Mouse (Mus musculus) CD8-positive naive resting alpha-beta T cell, adult 2 months (primary cell): ENCODE data around the gene Zfp983.
"Not testable (repeated sequence)": the region's sequence is repeated elsewhere in the genome, so short reads cannot be mapped to it uniquely, and the experiment has no call there.

Source experiments
- DNase-seq, 2 experiments: peaks; one replicate each; pipeline ENCODE4 v3.0.0; 2022; ENCODE audit warnings: low read depth in 2 of 2, low spot score in 2 of 2

Zfp983 gene

DNA sequence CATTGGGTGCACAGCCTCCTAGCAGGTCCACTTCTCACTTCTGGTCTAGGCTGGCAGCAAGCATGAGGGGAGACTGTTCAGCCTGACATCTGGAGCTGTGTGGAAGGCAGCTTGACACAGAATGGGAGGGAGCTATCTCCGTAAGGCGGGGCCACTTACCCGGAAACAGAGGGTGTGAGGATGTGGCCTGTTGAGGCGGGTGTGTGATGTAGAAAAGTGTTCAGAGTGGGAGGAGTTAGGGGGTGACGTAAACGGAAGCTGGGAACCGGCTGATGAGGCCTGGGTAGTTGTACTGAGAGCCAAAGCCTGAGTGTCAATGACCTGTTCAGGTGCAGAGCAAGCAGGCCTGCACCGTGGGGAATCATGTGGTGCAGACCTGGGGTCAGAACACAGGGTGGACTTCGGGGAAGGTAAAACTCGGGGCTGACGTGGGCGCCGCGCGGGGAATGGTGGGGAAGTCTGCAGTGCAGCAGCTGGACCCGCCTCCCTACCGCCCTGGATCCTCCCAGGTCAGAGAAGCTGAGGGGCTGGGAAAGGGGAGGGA, at the start of gene Zfp983:
Zfp983 (plus strand) TSS at position 261 of the 544 bp plus-strand sequence.
- peak; percentile 77 to 84 for DNase-seq

DNA sequence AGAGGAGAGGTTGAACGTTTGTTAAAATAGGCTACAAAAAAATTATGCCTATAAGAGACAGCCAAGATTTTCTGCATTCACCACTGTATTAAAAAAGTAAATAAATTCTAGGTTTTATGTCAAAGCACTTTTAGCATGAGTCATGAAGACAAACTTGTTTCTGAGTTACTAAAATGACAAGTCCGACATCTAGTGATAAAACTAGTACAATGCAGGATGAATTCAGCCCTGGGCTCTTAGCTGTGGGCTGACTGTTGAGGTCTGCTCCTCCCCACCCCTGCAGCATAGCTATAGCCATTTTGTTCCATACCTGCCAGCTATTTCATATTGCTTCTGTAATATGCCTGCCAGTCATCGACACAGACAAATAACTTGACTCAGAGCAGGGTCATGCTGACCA, 34.1 kb upstream of the Zfp983 start:
- no peak for DNase-seq

DNA sequence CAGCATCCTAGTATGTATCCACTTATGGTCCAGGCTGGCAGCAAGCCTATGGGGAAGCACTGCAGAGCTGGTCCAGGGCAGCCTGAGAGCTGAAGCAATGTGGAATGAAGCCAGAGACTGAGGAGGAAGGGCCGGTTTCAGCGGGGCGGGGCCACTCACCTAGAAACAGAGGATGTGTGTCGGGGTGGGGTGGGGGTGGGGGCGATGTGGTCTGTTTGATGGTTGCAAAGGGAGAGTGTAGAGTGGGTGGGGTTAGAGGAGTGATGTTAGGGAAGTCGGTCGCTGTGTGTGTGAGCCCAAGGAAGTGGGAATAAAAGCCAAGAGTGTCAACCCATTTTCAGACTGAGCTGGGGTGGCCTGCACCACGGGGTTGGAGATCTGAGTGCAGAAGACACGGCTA, 33.1 kb upstream of the Zfp983 start:
- DNase-seq = no peak

DNA sequence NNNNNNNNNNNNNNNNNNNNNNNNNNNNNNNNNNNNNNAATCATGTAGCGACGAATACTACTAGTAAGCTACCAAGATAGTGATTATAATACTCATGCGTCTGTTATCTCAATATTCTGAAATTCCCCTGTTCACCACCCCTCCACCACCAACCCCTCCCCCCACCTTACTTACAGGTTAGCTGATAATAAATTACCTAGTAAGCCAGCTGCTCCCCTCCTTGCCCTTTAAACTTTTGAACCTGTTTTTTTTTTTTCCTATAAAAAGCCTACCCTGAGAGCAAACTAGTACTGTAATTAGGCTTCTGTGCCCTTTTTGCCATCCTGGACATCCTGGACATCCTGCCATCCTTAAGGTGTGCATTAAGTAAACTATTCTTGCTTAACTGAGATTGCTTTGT, 26.8 kb upstream of the Zfp983 start:
- no peak for DNase-seq

DNA sequence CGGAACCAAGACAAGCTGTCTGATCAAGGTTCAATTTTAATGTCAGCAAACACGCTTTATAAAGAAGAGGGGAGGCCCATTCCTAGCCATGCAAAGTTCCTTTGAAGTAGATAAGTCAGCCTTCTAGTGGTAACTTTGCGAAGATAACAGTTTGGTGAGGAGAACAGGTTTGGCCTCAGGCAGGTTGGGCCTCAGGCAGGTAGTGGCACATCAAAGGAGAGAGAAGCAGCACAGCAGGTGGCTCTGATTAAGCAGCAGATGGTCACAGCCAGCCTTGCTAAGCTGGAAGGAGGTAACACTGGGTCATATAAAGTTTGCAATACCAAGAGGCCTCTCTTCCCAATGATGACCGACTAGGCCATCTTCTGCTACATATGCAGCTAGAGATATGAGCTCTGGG, 14.7 kb upstream of the Zfp983 start:
- DNase-seq = not testable (repeated sequence)

DNA sequence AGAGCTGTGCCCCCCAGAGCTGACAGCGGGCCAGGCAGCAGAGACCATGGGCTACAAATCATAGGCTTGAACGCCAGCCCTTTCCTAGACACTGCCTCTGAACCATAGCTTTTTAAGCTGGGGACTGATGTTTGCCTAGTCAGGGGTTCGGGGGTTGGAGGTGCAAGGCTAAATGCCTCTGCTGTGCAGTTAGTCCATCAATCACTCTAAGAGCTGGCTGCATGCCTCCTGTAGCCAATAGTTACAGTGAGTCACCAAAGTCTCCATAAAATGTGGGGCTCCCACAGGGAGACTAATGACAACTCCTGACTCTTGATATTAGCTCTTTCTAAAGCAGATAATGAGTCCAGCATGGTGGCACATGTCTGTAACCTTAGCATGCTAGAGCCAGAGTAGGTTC, 1.6 kb upstream of the Zfp983 start:
- no peak for DNase-seq

DNA sequence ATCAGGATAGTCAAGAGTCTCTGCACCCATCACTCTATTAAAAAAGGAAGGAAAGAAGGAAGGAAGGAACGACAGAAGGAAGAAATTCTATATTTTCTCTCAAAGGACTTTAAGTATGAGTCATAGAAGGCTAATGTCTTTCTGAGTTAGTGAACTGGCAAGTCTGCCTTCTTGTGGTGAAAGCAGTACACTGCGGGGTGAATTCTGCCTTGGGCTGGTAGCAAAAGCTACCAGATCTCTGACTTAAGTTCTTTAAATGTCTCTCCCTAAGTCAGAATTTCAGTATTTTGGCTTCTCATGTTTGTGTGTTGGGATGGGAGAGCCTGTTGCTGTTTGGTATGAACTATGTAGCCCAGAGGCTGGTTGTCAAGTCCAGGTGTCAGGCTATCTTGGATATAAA, 488 bp upstream of the Zfp983 start:
- peak; percentile 6 to 43 for DNase-seq

DNA sequence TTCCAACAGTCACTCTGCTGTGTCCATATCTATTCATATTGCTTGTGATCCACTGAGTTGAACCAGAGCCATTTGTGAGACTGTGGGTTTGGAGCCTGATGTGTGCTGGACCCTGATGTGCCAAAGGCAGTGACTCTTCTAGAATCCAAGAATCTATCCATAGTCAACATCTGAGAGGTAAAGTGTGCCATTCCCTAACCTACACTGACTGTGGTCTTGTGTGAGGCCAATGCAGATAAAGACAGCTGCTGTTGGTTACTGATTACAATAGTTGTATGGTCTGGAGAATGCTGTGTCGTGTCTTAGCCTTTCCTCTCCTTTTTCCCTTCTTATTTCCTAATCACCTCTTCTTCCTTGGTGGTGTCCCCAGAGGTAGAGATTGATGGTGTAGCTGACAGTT, 28.4 kb downstream of the Zfp983 start:
- not testable (repeated sequence) for DNase-seq

DNA sequence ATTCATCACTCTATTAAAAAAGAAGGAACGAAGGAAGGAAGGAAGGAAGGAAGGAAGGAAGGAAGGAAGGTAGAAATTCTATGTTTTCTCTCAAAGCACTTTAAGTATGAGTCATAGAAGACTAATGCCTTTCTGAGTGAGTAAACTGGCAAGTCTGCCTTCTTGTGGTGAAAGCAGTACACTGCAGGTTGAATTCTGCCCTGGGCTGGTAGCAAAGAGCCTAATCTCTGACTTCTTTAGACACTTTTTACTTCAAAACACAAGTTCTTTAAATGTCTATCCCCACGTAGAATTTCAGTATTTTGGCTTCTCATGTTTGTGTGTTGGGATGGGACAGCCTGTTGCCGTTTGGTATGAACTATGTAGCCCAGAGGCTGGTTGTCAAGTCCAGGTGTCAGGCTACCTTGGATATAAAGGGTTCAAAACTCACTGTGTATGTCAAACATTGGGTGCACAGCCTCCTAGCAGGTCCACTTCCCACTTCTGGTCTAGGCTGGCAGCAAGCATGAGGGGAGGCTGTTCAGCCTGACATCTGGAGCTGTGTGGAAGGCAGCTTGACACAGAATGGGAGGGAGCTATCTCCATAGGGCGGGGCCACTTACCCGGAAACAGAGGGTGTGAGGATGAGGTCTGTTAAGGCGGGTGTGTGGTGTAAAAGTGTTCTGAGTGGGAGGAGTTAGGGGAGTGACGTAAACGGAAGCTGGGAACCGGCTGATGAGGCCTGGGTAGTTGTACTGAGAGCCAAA, 29.0 kb downstream of the Zfp983 start:
- DNase-seq = peak; percentile 89 to 92

DNA sequence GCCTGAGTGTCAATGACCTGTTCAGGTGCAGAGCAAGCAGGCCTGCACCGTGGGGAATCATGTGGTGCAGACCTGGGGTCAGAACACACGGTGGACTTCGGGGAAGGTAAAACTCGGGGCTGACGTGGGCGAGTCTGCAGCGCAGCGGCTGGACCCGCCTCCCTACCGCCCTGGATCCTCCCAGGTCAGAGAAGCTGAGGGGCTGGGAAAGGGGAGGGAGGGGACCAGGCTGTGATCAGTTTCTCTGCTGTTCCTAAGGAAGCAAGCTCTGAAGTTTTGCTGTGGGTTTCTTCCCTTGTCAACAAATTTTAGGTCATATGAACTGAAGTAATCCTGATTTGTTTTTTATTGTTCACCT, 29.6 kb downstream of the Zfp983 start:
- not testable (repeated sequence) for DNase-seq

DNA sequence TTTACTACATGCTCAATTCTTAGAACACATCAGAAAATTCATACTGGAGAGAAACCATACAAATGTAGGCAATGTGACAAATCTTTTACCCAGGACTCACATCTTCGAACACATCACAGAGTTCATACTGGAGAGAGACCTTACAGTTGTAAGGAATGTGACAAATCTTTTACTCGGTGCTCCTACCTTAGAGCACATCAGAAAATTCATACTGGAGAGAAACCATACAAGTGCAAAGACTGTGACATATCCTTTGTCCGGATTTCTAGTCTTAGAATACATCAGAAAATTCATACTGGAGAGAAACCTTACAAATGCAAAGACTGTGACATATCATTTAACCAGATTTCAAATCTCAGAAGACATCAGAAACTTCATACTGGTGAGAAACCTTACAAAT, 41.1 kb downstream of the Zfp983 start, which contains the start of gene Gm10226:
Gm10226 (plus strand) TSS at position 301 of the 400 bp plus-strand sequence.
- no peak for DNase-seq

DNA sequence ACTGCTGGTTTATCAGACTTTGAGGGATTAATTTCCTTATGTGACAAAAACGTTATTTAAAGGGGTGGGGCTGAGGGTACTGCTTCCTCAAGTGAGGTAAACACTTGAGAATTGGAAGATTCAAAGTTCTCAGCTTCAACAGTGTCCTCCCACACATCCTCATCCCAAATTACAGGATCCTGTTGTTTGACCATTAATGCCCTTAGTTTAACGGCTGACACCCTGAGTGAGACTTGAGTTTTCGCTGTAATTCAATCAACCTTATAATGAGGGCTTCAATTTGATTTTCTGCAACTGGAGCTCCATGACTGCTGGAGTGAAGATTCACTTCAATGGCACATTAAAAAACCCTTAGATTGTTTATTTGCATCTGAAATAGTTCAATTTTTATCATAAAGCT, 42.9 kb downstream of the Zfp983 start:
- no peak for DNase-seq

DNA sequence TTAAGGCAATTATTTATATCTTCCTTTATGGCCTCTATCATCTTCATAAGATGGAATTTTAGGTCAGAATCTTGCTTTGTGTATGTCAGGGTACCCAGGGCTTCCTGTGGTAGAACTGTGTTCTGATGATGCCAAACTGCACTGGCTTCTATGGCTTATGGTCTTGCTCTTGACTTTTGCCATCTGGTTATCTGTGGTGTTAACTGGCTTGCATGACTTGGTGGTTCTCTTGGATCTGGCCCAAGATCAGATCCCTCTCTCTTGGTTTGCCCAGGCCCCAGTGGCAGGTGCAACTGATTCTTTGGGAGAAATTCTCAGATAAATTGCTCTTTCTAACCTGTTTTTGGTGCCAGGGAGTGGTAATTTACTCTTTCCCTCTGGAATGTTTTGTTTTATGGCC, 45.6 kb downstream of the Zfp983 start:
- no peak for DNase-seq

DNA sequence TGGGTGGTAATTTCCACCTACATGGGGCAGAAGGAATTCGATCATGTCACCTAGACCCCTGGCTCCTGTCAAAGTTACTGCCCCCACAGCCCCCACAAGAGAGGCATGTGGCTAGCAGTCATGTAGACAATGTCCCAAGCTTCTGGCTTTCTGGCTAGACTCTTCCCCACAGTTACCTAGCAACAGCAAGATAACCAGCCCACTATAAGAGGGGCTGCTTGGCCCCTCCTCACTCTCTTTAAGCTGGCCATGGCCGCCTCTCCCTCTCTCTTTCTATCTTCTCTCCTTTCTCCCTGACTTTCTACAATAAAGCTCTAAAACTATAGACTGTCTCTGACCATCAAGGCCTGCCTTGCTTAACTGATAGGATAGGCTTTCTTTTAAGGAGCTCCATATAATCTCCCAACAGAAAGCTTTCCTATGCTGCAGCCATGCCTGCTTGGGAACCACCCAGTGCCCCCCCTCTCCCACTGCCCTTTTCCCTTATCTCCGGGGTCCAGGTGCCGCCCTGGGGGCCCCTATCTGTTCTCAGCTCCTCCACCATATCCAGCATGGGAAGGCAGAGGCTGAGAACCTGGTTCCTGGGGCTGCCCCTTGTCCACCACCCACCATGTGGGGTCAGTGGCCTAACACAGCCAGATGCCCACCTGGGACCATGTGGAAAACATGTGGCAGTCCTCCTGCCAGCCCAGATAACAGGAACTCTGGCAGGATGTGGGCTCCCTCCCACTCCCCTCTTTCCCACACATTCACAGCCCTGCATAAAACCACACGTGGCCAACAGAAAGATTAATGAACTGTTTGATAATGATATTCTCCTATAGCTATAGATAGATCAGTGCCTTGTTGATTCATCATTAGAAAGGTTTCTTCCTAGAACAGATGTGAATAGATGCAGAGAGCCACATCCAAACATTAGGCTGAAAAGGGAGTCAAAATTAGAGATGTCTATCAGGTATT, 52.1 kb downstream of the Zfp983 start:
- no peak for DNase-seq

DNA sequence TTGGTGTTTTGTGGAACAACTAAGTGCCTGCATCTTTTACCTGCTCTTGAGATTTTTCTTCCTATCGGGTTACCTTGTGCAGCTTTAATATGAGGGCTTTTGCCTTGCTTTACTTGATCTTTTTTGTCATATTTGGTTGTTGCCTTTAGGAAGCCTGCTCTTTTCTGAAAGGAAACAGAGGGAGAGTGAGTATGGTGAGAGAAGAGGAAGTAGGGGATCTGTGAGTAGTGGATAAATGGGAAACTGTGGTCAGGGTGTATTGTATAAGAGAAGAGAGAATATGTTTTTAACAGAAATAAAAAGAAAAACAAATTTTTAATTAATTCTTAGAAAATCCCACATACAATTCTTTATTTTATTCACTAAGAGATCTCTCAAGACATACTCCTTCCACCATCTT, 53.0 kb downstream of the Zfp983 start:
- DNase-seq = no peak

DNA sequence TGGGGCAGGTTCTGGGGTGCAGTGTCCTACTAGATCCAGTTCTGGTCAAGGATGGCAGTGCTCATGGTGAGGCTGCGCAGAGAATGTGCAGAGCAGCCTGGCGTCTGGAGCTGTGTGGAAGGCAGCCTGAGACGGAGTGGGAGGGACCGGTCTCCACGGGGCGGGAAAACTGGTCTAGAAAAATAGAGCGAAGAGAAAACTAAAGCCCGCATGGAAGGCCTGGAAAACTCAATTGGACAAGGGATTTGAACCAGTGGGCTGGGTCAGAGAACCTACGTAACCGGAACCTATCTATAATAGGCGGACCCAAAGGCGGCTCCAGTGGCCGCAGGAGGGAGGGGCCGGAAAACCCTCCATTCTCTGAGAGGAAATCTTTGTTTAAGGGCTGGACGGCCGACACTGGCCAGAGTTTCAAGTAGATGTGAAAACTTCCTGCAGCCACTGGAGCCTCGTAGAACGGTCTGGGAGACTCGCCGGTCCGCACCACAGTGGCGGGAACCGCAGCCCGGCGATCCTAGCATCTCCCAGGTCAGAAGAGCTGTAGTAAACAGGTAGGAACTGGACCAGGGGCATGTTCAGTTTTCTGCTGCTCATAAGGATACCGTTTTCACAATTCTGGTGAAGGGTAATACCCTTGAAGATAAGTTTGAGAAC, 57.0 kb downstream of the Zfp983 start, which contains the start of gene Zfp760:
Zfp760 (plus strand) TSS at position 399 of the 654 bp plus-strand sequence.
- peak; percentile 6 to 23 for DNase-seq

DNA sequence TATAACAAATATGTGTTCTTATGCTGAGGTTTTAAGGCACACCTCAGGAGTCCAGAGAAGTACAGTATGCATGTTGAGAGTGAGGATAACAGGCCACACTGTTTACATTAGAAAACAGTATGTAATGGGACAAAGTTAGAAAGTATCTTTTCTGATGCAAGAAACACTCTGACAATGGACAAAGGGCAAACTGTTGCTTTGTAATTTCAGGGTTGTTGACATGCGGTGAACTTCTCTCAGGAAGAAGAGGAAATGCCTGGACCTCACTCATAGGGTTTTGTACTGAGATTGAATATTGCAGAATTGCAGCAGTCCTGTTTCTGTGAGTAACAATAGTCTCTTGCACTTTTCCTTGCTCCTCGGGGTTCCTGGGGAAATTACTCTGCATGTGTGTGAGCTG, 58.0 kb downstream of the Zfp983 start:
- no peak for DNase-seq
